Mouse (Mus musculus) frontal cortex, postnatal 14 days (tissue): Measurements from ENCODE around the gene Ola1.

Source experiments
- DNase-seq, 2 experiments: peaks; one replicate each; pipeline ENCODE4 v3.0.0; 2022; ENCODE audit warnings: low spot score in 2 of 2

Gene Ola1

GRCm38 (mm10) chr2:73218913-73219312 lies at the start of gene Ola1:
Ola1 (minus strand) TSS chr2:73218924.
- no peak for DNase-seq

GRCm38 (mm10) chr2:73268281-73268680 lies 49.6 kb upstream of the Ola1 start:
- DNase-seq: no peak

GRCm38 (mm10) chr2:73267818-73268217 lies 49.1 kb upstream of the Ola1 start:
- no peak for DNase-seq

- no peak for DNase-seq
Measured at GRCm38 (mm10) chr2:73267231-73267630, 48.5 kb upstream of the Ola1 start.

GRCm38 (mm10) chr2:73266623-73267022 lies 47.9 kb upstream of the Ola1 start:
- DNase-seq: no peak

GRCm38 (mm10) chr2:73266011-73266410 lies 47.3 kb upstream of the Ola1 start:
- no peak for DNase-seq

GRCm38 (mm10) chr2:73264611-73265195 lies 46.0 kb upstream of the Ola1 start:
- no peak for DNase-seq

GRCm38 (mm10) chr2:73263794-73264610 lies 45.3 kb upstream of the Ola1 start:
- no peak for DNase-seq

GRCm38 (mm10) chr2:73263172-73263765 lies 44.5 kb upstream of the Ola1 start:
- DNase-seq: no peak

GRCm38 (mm10) chr2:73248701-73249100 lies 30.0 kb upstream of the Ola1 start:
- DNase-seq: no peak

- DNase-seq: no peak
Measured at GRCm38 (mm10) chr2:73241299-73241698, 22.6 kb upstream of the Ola1 start.

- DNase-seq: no peak
Measured at GRCm38 (mm10) chr2:73231081-73231480, 12.4 kb upstream of the Ola1 start.

GRCm38 (mm10) chr2:73213871-73214659 lies 4.7 kb downstream of the Ola1 start:
- peak; percentile 79 to 86 for DNase-seq

GRCm38 (mm10) chr2:73213539-73213870 lies 5.2 kb downstream of the Ola1 start:
- no peak for DNase-seq

- DNase-seq: no peak
Measured at GRCm38 (mm10) chr2:73204328-73204727, 14.4 kb downstream of the Ola1 start.

- no peak for DNase-seq
Measured at GRCm38 (mm10) chr2:73188488-73188887, 30.2 kb downstream of the Ola1 start.

GRCm38 (mm10) chr2:73185185-73185584 lies 33.5 kb downstream of the Ola1 start:
- DNase-seq: no peak

- no peak for DNase-seq
Measured at GRCm38 (mm10) chr2:73169496-73169895, 49.2 kb downstream of the Ola1 start.

GRCm38 (mm10) chr2:73167126-73167525 lies 51.6 kb downstream of the Ola1 start:
- no peak for DNase-seq

- no peak for DNase-seq
Measured at GRCm38 (mm10) chr2:73164666-73165065, 54.1 kb downstream of the Ola1 start.

GRCm38 (mm10) chr2:73160772-73161171 lies 58.0 kb downstream of the Ola1 start:
- no peak for DNase-seq

- DNase-seq: no peak
Measured at GRCm38 (mm10) chr2:73157202-73157601, 61.5 kb downstream of the Ola1 start.
